Mouse (Mus musculus) urinary bladder, adult 2 months (tissue): Measurements from ENCODE around the gene Pde4d. TPM values are rescaled to one million over a fixed set of nuclear protein-coding genes. Genes with fewer than 3 reads are reported as not detected.

Source experiments
- DNase-seq: peaks from one replicate; pipeline ENCODE4 v3.0.0; 2022; ENCODE audit warnings: low spot score
- polyA plus RNA-seq: library from polyadenylated mRNA; depleted of rRNA; stranded (reverse); fragments of >200 nt; gene quantifications from 2 replicates; pipeline ENCODE4 v1.2.3, GENCODE M21; 2012

The Pde4d gene
- polyA plus RNA-seq, 1 experiment, result 21.4 TPM

DNA sequence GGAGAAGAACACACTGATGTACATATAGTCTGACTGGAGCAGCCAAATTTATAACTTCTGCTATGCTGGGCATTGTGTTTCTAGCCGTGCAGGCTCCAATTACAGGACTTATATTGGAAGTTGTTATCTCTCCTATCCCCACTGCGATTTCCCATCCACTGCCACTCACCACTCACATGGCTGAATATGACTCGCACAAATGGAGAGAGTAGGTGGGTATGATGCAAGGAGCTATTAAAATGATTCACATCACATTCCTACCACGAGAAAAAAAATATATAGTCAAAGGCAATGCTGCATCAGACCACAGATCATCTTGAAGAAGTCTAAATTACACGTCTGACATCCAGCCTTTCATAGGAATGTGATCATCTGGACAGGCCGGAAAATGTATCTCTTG is 725.5 kb downstream of the Pde4d start:
- DNase-seq, result no peak

DNA sequence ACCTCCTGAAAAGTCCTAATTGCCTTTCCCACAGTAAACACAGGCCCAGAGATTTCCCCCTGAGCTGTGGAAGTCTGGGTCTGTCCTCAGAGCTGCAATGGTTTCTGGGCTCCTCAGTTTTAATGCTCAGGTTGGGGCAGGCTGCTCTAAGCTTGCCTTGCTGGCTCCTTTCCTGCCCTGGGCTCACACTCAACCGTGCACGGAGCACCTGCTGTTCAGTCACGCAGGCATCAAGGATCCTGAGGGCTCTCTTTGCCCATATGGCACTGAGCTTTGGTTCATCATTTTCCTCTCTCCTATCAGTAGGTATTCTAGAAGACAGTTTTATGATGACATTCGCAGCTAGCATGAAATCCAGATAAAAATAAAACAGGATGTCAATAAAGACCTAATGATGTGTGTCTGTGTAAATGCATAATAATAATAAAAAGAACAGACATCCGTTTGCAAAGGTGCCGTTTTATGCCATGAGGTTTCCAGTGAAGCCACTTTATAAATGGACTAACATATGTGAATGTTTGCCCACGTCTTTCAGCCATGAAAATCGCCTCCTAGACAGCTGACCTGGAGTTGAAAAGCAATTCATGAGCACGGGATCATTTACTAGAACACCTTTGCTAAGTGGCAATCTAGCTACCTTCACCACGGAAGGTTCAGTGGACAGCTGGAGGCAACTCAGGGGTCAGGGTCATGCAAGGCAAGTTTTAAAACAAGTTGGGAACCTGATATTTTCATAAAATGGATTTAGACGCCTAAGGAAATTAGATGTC is 726.3 kb downstream of the Pde4d start:
- no peak for DNase-seq

DNA sequence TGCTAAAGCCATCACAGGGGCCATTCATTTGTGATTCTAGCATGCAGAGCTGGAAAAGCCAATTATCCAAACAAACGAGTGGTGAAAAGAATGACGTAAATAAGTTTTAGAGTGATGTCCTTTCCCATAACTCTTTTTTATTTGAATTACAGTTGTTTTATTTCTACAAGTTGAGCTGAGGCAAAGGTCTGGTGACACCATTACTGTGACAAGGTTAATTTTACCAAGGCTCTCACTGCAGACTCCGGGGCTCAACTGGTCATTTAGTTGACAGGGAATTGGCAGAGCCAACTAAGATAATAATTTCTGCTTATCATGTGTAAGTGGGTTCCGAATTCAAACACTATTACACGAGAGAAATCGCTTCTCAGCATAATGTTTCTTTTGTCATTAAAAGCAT is 731.6 kb downstream of the Pde4d start:
- DNase-seq, result no peak

DNA sequence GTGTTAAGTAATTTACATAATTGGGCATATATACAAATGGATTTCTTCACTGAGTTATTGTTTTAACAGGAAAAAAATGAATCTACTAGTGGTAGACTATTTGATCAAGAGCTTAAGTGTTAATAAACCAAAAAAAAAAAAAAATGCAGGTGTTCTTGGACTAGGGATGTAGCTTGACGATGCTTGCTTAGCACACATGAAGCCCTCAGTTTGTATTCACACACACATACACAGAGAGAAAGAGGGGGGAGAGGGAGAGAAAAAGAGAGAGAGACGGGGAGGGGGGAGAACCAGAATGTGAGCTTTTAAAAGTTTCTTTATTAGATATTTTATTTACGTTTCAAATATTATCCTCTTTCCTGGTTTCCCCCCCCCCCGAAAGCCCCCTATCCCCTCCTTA is 740.9 kb downstream of the Pde4d start:
- no peak for DNase-seq

- no peak for DNase-seq
Observed at GRCm38 (mm10) chr13:109191176-109191575, 741.4 kb downstream of the Pde4d start.

- DNase-seq, result no peak
Observed at GRCm38 (mm10) chr13:109205541-109205940, 755.8 kb downstream of the Pde4d start.

GRCm38 (mm10) chr13:109208607-109209006 is 758.9 kb downstream of the Pde4d start:
- no peak for DNase-seq

DNA sequence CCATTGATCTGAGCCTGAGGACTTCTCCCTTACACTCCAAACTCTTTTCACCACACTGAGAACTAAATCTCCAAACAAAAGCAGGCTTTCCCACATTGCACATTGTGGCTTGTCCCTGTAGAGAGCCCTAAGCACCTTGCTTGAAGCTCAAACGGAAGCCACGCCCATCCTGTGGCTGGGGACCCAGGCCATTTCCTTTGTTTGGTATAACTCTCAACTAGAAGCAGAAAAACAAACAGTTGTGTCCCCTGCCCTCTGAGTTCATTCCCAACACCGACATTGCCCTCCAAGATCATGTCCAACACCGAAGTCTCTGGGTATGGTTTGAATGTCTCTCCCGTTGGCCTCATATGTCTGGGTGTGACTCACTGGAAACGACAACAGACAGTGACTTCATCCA is 759.7 kb downstream of the Pde4d start:
- no peak for DNase-seq

- peak; percentile 46 for DNase-seq
Observed at GRCm38 (mm10) chr13:109210403-109210802, 760.7 kb downstream of the Pde4d start.

DNA sequence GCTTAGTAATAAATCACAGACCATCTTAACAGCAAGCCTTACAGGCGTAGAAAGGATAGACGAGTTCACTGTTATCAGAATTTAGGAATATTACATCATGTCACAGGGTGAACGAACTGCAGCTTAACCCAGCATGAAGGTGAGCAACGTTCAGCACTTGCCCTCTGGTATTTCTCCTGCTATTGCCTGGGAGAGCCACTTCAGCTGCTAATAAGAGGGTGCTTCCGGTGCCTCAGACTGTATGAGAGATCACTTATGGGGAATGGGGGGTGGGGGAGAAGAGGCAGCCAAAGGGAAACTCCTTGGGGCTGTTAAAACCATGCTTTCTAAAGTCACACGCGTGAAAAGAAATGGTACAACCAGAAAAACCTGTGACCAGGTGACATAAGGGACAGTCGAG is 761.7 kb downstream of the Pde4d start:
- no peak for DNase-seq

DNA sequence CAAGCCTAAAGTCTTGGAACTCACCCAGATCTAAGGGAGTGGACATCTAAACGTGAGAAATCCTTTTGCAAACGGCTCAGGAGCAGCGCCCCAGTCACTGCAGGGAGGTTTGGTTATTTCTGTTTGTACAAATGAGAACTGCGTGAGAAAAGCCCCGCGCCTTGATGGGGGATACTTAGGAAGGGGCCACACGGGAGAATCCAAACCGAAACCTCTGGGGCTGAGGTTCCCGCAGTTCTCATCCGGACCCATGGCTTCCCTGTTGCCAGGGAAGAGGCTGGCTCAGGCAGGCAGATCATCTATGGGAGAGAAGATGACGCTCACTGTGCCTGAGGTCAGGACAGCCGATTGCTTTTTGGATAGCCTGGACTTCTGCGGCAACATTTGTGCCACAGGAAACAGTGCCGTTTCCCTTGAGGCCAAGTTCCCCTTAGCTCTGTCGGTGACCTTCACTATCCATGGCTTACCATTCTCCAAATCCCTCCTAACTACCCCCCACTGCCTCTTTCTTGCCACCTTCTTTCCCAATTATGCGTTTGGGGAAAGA is 762.3 kb downstream of the Pde4d start:
- no peak for DNase-seq

- DNase-seq, result no peak
Observed at GRCm38 (mm10) chr13:109212788-109213473, 763.2 kb downstream of the Pde4d start.

- DNase-seq, result no peak
Observed at GRCm38 (mm10) chr13:109219019-109219725, 769.4 kb downstream of the Pde4d start.

GRCm38 (mm10) chr13:109228967-109229617 is 779.3 kb downstream of the Pde4d start:
- DNase-seq, result no peak

- no peak for DNase-seq
Observed at GRCm38 (mm10) chr13:109229618-109230334, 780.0 kb downstream of the Pde4d start.

- DNase-seq, result no peak
Observed at GRCm38 (mm10) chr13:109230335-109230987, 780.7 kb downstream of the Pde4d start.

DNA sequence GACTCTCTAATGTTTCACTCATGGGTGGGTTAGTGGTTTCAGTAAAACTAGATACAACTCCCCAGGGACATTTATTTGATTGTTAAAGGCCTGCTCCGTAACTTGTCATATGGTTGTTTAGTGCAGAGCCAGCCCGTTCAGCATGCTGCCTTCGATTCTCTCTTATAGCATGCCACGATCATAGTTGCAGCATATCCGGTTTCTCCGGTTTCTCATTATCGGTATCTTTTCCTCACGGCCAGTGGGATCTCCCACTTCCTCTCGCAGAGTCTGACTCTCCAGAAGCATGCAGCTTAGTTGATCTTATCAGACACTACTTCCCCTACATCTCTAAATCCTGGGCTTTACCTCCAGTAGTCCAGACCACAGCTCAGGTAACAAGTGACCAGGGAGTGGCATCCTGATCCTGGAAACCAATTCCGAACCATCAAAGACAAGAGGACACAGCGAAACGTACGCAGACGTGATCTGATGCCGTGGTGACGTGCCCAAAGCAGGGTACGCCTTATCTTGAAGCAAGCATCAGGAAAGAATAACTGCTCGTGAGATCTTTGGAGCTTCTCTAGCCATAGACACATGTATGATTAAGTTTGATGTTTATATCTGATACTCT is 782.2 kb downstream of the Pde4d start:
- no peak for DNase-seq

- DNase-seq, result no peak
Observed at GRCm38 (mm10) chr13:109232531-109232930, 782.8 kb downstream of the Pde4d start.

DNA sequence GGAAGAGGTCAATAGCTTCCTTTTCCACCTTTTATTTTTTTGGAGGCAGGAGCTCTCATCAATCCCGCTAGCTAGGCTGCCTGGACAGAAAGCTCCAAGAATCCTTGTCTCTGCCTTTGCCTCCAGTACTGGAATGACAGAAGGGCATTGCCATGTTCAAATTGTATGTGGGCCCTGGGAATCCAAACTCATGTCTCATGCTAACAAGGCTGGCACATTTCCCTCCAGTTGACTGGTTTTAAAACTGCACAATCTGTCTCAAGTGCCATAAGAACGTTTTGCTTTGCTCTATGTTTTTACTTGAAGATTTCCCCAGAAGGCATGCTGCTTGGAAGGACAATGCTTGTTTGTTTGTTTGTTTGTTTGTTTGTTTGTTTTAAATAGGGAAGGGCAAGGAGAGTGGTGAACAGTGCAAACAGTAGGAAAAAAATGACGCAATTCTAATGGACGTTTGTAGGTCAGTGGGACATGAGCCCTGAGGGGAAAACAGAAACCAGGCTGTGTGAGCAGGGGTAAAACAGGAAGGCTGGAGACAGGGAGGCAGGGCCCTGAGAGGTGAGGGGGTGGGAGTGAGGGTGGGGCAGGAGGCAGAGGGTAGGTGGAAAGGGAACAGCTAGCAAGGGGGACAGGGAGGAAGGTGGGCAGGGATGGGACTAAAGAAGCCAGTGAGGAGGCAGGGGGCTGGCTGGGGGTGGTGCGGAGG is 784.3 kb downstream of the Pde4d start:
- no peak for DNase-seq

GRCm38 (mm10) chr13:109236047-109236446 is 786.3 kb downstream of the Pde4d start:
- DNase-seq, result no peak
